Mouse (Mus musculus) monocyte, adult 5-6 weeks (primary cell): ENCODE data around the gene Gap43. TPM values are rescaled to one million over a fixed set of nuclear protein-coding genes. Genes with fewer than 3 reads are reported as not detected.
A peak's percentile ranks its signal among the peaks of the same experiment; 100 is the strongest.

Experiments
- ATAC-seq: fragments of 153-309, 156-312 bp; replicated peaks from 2 replicates; pipeline ENCODE4 v1.8.0; 2017; ENCODE audit warnings: mild to moderate bottlenecking; ENCODE audit not compliant: low TSS enrichment, insufficient number of reproducible peaks, severe bottlenecking, poor library complexity, low FRiP score
- total RNA-seq: library from RNA; stranded (forward); fragments of 200-1000, 200-491, 200-594 nt; gene quantifications from 3 replicates; pipeline ENCODE4 v1.2.3, GENCODE M21; 2017

Gap43 gene
- total RNA-seq, 1 experiment from 2014 or later, result not detected

DNA sequence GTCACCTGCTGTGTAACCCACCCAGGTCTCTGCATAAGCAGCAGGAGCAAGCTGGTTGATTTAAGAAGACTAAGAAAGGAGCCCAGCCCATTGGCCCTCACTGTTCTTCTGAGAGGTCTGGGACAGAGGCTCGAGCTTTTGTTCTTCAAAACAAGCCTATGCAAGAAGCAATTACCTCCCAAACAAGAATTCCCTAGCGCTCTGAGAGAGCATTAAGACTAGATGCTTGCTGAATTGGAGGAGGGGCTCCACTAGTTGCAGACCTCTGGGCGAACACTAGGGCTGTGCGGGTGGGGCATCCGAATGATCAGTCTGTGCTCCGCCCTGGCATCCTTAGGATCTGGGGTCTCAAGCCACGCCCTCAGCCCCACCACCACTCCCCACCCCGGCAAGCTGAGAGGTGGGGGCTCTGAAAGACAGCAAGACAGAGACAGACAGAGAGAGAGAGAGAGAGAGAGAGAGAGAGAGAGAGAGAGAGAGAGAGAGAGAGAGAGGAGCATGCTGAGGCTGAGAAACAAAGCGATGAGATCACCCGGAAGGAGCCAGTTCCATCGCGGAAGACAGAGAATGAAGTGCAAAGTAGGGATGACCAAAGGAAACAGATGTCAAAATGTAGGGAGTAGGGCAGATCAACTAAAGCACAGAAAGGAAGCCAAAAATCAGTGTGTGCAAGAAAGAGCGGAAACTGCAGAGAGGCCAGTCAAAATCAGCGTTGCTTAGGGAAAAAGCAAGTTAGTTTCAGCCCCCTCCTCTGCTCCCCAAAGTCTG lies 34.3 kb downstream of the Gap43 start:
- no peak for ATAC-seq

DNA sequence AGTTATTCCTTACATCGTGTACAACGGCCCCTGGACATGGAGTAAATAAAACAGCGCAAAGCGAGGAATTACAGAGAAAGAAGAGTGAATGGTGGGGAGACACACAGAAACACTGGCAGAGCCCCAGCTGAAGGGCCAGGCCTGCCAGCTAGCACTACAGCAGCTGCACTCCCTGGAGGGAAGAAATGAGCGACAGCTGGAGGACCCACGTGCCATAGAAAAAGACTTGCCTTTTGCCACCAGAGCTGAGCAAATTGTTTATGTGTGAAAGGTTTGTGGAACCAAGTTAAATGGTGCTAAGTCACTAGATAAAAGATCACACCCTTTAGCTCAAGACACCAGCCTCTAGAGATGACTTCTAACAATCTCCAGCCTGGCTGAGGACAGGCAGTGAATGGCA lies 37.0 kb downstream of the Gap43 start:
- no peak for ATAC-seq

DNA sequence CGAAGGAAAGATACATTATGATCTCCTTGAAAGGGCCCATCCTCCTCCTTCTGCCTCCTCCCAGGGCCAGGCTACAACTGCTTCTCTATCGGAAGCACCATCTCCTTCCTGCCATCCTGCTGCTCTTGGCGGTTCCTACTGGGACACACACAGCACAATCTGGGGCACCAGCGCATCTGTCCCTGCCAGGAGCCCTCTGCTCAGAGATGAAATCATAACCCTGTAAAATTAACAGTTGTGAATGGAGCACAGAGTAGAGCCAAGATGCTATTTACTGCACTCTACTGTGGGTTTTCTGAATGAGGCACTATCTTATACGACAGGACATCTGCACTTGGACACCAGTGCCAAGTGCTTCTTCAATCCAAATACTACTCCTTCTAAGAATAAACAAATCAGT lies 46.0 kb downstream of the Gap43 start:
- ATAC-seq, result no peak

DNA sequence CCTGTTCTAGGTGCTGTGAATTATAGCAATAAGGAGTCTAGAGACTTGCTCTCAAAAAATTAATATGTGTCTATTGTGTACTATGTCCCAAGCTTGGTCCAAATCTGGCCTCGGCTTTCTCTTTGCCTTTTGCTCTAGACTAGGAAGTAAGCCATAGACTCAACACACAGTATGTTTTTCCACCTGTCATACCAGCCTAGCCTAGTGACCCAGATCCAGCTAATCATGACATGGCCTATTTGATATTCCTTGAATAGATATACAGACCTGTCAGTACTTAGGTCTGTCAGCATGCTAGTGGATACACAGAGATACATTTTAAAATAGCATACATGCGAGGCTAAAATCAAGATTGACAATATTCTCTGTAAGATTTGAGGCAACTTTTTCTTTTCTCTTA lies 46.4 kb downstream of the Gap43 start:
- no peak for ATAC-seq

GRCm38 (mm10) chr16:42291572-42291971 lies 48.9 kb downstream of the Gap43 start:
- ATAC-seq, result no peak

DNA sequence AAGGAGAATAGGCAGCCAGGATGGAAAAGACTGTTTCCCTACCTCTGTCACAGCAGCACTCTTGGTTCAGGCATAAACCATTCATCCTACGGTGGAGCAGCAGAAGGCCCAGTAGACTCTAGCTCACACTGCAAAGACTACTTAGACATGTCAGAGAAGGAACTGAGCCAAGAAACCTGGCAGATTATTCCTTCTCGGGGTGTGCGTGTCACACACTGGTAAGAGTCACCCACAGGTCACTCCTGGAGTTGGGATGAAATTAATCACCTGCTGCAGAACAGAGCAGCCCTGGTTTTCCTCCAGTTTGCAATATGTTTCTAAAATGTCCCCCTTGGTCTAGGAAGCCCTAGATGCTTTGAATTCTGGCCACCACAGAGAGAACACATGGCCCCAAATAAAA lies 56.4 kb downstream of the Gap43 start:
- no peak for ATAC-seq

- ATAC-seq, result no peak
Measured at GRCm38 (mm10) chr16:42277713-42278112, 62.7 kb downstream of the Gap43 start.

DNA sequence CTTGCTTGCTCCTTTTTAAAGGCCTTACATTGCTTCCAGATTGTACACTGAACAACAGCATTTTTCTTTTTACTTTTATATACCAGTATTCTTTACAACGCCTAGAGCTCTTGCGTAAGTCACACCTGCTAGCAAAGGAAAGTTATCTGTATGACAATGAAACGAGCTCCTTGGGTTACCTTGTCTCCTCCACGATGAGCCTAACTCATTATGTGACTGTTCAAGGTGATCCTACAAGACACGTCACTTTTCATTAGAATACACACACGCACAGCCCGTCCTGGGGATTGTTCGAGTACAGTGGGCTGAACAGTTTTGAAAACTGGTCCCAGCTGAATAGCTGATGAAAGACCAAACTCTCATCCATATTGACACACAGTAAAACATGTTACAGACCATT lies 63.2 kb downstream of the Gap43 start:
- ATAC-seq, result no peak

DNA sequence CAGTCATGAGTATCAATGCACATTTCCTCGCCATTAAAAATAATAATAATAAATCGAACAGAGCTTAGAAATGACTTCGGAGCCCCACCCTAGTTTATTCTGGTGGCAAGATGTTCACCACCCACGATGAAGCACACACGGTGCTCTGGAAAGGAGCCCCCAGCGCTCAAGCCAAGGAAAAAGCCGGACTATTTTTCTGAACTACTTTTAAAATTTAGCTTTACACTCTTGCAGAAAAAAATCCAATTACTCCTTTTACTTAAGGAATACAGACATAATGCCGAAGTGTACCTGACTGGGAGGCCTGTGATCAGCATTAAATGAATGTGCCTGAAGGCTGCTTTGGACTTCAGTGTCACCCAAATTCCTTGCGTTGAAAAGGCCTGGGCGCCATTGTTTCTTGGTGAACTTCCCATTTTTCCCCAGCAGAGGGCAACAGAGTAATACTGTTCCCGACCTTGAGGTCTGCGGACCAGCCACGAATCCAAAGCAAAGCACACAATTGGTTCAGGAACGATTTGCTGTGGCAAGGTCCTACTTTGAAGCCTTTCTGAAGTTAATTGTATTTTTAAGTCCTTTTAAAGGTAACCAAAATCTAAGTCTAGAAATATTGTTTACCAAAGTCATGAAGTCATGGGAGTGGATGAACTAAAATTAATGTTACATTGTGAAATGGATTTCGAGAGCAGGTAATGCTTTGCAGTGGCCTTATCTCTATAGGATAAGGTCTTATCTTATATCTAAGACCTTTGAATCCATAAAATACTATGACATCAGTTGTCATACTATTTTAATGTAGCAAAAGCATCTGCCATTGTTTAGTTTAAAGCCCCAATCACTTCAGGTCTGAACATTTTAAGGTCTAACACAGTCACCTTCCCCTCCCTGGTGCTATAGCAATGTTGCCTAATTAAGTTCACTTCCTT lies 64.0 kb downstream of the Gap43 start:
- 0 out of 2 replicates have a peak, but pooled peaks have one; percentile 50 for ATAC-seq

- no peak for ATAC-seq
Measured at GRCm38 (mm10) chr16:42275518-42276215, 64.8 kb downstream of the Gap43 start.

DNA sequence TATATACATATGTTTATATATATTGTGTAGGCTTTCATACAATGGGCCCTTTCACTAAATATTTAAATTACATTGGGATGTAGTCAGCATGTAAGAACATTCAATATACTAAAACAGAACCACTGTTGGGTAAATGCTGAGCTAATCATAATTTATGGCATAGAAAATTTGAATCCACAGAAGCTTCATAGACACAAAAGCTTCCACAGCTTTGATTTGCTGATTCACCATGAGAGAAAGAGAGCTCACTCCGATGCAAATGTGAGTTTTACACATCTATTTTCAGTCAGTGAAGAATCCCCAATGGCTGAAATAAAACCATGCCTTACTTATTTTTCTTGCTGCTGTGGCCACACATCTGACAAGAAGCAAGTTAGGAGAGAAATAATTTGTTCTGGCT lies 69.2 kb downstream of the Gap43 start:
- no peak for ATAC-seq

GRCm38 (mm10) chr16:42269587-42269967 lies 70.9 kb downstream of the Gap43 start:
- no peak for ATAC-seq

DNA sequence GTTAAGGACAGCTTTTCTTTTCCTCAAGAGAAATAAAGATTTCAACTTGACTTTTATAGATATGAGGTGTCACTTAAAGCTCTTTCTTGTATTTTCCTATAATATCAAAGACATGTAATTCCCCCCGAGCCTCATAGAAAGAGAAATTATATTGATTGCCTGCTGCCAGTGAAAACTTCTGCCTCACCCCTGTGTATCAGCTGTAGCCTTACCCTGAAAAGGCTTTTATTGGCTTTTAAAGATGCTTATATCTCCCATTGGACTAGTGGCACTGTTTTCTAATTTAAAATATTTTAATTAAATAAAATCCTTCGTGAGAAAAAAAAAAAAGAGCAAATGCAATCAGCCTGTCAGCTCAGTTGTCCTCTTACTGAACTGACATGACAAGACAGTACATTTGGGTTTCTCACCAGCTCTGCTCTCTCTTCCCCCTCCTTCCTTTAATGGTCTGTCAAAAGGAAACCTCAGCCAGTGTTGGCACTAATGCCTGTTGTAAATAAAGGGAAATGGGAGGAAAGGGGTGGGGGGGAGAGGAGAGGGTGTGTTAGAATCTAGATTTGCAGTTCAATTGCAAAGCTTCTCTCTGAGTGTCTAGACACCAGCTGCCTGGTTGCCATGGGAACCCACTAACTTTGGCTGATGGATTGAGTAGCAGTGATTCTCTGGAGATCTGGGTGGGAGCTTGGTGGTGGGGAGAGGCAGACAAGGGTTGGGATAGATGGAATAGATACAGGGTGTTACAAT lies 71.4 kb downstream of the Gap43 start:
- ATAC-seq, result no peak

DNA sequence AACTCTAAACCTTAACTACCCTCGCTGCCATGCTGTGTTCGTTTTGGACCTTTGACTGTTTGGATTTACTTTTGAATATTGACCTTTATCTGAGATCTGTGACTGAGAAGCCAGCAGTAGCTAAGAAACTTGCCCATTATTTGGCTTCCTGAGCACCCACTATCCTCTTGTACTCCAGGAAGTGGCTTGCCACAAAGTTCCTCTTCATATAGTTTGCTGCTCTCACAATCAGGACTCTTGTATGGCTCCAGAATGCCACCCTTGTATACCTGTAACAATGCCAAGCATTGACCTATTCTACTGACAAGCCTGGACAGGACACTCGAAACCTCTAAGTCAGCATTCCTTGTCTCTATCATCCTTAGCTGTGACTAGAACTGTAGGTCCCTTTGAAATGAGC lies 75.3 kb downstream of the Gap43 start:
- ATAC-seq, result no peak

DNA sequence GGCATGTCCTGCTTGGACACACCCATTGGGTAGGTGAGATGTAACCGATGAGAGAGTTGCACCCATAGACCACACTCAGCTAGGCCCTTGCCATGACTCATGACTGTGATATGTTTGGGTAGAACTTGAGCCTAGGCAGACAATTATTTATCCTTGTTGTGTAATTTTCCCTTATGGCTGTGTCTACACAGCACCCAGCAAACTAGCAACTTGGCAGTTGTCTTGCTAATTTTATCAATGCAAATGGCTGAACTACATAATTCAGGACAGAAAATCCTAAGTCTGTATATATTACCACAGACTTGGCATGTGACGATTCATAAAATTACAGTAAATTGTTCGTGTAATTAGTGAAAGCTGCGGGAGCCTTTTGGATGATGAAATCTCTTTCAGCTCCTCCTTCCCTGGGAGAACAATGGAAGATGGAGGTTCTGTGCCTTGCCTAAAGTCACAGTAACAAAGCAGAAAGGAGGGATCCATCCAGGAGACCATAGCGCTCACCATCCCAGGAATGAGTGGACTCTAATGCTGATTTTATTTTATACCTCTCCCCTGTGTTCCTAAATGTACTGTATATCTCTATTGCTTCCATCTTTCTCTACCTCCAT lies 77.4 kb downstream of the Gap43 start:
- ATAC-seq, result no peak

DNA sequence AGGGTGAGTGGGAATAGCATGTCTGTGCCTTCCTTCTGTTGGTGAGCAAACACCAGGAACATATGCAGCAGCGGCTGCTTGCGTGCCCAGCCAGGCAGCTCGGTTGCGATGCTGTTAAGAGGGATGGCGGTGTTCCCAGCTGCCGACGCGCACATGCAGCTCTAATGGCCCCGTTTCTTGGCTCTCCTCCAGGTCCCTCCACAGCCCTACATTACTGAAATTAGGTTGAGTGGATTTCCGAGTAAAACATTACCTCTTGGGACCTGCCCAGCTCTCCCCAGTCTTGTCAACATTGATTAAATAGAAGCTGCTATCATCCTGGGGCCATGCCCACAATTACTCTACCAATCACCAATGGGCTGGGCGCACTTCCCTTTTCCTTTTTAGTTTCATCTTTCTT lies 84.8 kb downstream of the Gap43 start:
- ATAC-seq, result no peak

- ATAC-seq, result no peak
Measured at GRCm38 (mm10) chr16:42255222-42255621, 85.2 kb downstream of the Gap43 start.

DNA sequence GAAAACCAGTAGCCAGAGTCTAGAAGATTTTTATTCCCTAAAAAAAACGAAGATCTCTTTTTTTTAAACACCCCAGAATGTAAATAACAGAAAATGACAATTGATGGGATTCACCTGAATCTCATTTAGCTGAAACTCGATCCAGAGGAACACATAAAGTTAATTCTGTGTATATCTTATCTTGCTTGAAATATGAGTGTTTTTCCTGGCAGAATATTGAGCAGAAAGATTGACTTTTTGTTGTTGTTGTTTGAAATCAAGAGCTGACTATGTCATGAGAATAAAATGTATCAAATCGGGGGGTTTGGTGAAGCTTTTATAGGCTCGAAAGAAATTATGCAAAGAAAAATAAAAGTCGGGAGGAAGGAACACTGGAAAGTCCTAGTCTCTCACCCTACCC lies 88.2 kb downstream of the Gap43 start:
- ATAC-seq, result no peak
